Mouse (Mus musculus) myocyte (in vitro differentiated cells): ENCODE measurements around the gene Ireb2.

Experiments used
- CEBPB ChIP-seq: IDR thresholded peaks from 2 replicates; pipeline ENCODE4 v1.6.1; 2011; ENCODE audit warnings: mild to moderate bottlenecking, moderate library complexity; ENCODE audit not compliant: poor library complexity, insufficient read depth, severe bottlenecking
- E2F4 ChIP-seq: IDR thresholded peaks from one replicate; pipeline ENCODE4 v1.6.1; 2011; ENCODE audit warnings: mild to moderate bottlenecking, control low read depth, moderate library complexity; ENCODE audit not compliant: insufficient read depth
- MAX ChIP-seq: IDR thresholded peaks from one replicate; pipeline ENCODE4 v1.6.1; 2011; ENCODE audit warnings: low read depth, mild to moderate bottlenecking, control low read depth
- MYOD1 ChIP-seq, 3 experiments: IDR thresholded peaks; one replicate each; pipeline ENCODE4 v1.6.1; 2011; ENCODE audit warnings: control low read depth in 2 of 3, low read depth in 2 of 3, mild to moderate bottlenecking in 2 of 3, moderate library complexity in 1 of 3; ENCODE audit not compliant: insufficient read length in 2 of 3, control insufficient read depth in 1 of 3
- POLR2A ChIP-seq: IDR thresholded peaks from one replicate; pipeline ENCODE4 v1.6.1; 2011; ENCODE audit warnings: low read depth, mild to moderate bottlenecking, control low read depth, moderate library complexity; ENCODE audit not compliant: insufficient read length
- POLR2AphosphoS2 ChIP-seq: IDR thresholded peaks from one replicate; pipeline ENCODE4 v1.6.1; 2011; ENCODE audit warnings: low read depth, control low read depth; ENCODE audit not compliant: insufficient read length
- SRF ChIP-seq: IDR thresholded peaks from one replicate; pipeline ENCODE4 v1.6.1; 2011; ENCODE audit warnings: low read depth; ENCODE audit not compliant: control insufficient read depth, insufficient read length
- USF1 ChIP-seq: IDR thresholded peaks from one replicate; pipeline ENCODE4 v1.6.1; 2011; ENCODE audit warnings: low read depth, mild to moderate bottlenecking, control low read depth, moderate library complexity

- no peak for TF ChIP-seq MYOD1 (IDR thresholded peaks at IDR 0.05; ENCODE audit: control insufficient read depth in 1 of 3, insufficient read length in 2 of 3, low read depth in 2 of 3)
- TF ChIP-seq E2F4, result no peak
- no peak for TF ChIP-seq MAX
- peak; percentile 78 for TF ChIP-seq POLR2AphosphoS2
- no peak for TF ChIP-seq SRF
- TF ChIP-seq POLR2A, result peak; percentile 74
- TF ChIP-seq CEBPB, result no peak
- TF ChIP-seq USF1, result peak; percentile 85
Measured at GRCm38 (mm10) chr9:54950575-54951321, 87.2 kb downstream of the Ireb2 start, which contains the start of the genes Psma4 and AY074887.
